Mouse (Mus musculus) heart, adult 8-10 months (tissue): Measurements from ENCODE around the gene Tmem45a2. TPM values are rescaled to one million over a fixed set of nuclear protein-coding genes. Genes with fewer than 3 reads are reported as not detected.

Experiments used
- total RNA-seq, 4 experiments: library from RNA; stranded (reverse); gene quantifications; 2 replicates each; pipeline ENCODE4 v1.2.4; 2022

Tmem45a2 gene
- total RNA-seq, 4 experiments from 2014 or later = not detected

Other genes starting within 250 kb of the Tmem45a2 start
- 1 to 10 TPM; 1.1 to 3.4 (median 2.4) TPM for gene Tmem45a, start 185.2 kb downstream of the Tmem45a2 start, total RNA-seq
- not detected for gene Lnp1, start 143.3 kb downstream of the Tmem45a2 start, total RNA-seq
- 10 to 100 TPM; 36.3 to 45.4 (median 41.1) TPM for gene Tomm70a, start 50.3 kb upstream of the Tmem45a2 start, total RNA-seq
- gene Nit2, start 96.0 kb upstream of the Tmem45a2 start, total RNA-seq = 10 to 100 TPM; 25.8 to 33.3 (median 29.9) TPM
- 10 to 100 TPM; 21.8 to 26.5 (median 24.0) TPM for gene Tbc1d23, start 160.1 kb upstream of the Tmem45a2 start, total RNA-seq
- gene Tmem30c, start 221.5 kb upstream of the Tmem45a2 start, total RNA-seq = not detected